Mouse (Mus musculus) megakaryocyte progenitor cell, adult 5-6 weeks (primary cell): ENCODE measurements at regions not wholly inside any gene's neighbourhood (a gene's known extent, or its start where the extent isn't known, plus 50 kb on each side); places are given as distances from the start of the nearest gene placed in this dataset.

Experiments used
- ATAC-seq: replicated peaks from 2 replicates; pipeline ENCODE4 v1.8.0; 2016; ENCODE audit warnings: mild to moderate bottlenecking, moderate TSS enrichment, inconsistent platforms; ENCODE audit not compliant: poor library complexity

GRCm38 (mm10) chr12:70750651-70751578 lies 74.4 kb upstream of the Frmd6 start:
- no peak for ATAC-seq

- ATAC-seq, result no peak
Measured at GRCm38 (mm10) chr12:70752266-70752910, 72.9 kb upstream of the Frmd6 start.

- 0 out of 2 replicates have a peak, but pooled peaks have one; percentile 34 for ATAC-seq
Measured at GRCm38 (mm10) chr12:70752911-70753290, 72.4 kb upstream of the Frmd6 start.

- ATAC-seq, result no peak
Measured at GRCm38 (mm10) chr12:70753458-70753857, 71.9 kb upstream of the Frmd6 start.

GRCm38 (mm10) chr12:70758080-70758479 lies 67.2 kb upstream of the Frmd6 start:
- ATAC-seq, result no peak

- ATAC-seq, result no peak
Measured at GRCm38 (mm10) chr12:70763542-70763941, 61.8 kb upstream of the Frmd6 start.

- no peak for ATAC-seq
Measured at GRCm38 (mm10) chr12:70766319-70766718, 59.0 kb upstream of the Frmd6 start.

- peak; percentile 88 for ATAC-seq
Measured at GRCm38 (mm10) chr12:70767959-70768358, 57.4 kb upstream of the Frmd6 start.

GRCm38 (mm10) chr12:70768745-70769144 lies 56.6 kb upstream of the Frmd6 start:
- no peak for ATAC-seq

GRCm38 (mm10) chr12:70769538-70770176 lies 55.7 kb upstream of the Frmd6 start:
- ATAC-seq, result no peak

- ATAC-seq, result no peak
Measured at GRCm38 (mm10) chr12:70774006-70774405, 51.3 kb upstream of the Frmd6 start.

- no peak for ATAC-seq
Measured at GRCm38 (mm10) chr12:70774816-70775591, 50.3 kb upstream of the Frmd6 start.
